Mouse (Mus musculus): ENCODE measurements around the gene Lrrc75a.

The Lrrc75a gene

GRCm38 (mm10) chr11:62621586-62622283 lies 26.6 kb downstream of the Lrrc75a start:
- intact Hi-C loops (cut with DNase I) = no loop called here

GRCm38 (mm10) chr11:62621079-62621478 lies 27.2 kb downstream of the Lrrc75a start:
- intact Hi-C loops (cut with DNase I) = no loop called here

GRCm38 (mm10) chr11:62615456-62615855 lies 32.9 kb downstream of the Lrrc75a start:
- intact Hi-C loops (cut with DNase I) = loop anchor here (5.0 kb wide), 1 partner anchor 37 kb away; no protein-coding TSS in a partner anchor

GRCm38 (mm10) chr11:62614876-62615410 lies 33.4 kb downstream of the Lrrc75a start:
- intact Hi-C loops (cut with DNase I) = loop anchor here (5.0 kb wide), 1 partner anchor 37 kb away; no protein-coding TSS in a partner anchor

GRCm38 (mm10) chr11:62613657-62614365 lies 34.5 kb downstream of the Lrrc75a start:
- intact Hi-C loops (cut with DNase I) = loop anchor here (2.0 kb wide), 1 partner anchor 63 kb away; no protein-coding TSS in a partner anchor

GRCm38 (mm10) chr11:62612604-62613003 lies 35.7 kb downstream of the Lrrc75a start:
- intact Hi-C loops (cut with DNase I) = loop anchor here (2.0 kb wide), 1 partner anchor 64 kb away; no protein-coding TSS in a partner anchor

- intact Hi-C loops (cut with DNase I) = no loop called here
These were observed 38.0 kb downstream of the Lrrc75a start for GRCm38 (mm10) chr11:62610304-62610703.

- intact Hi-C loops (cut with DNase I) = no loop called here
These were observed 39.3 kb downstream of the Lrrc75a start for GRCm38 (mm10) chr11:62608826-62609675.

- intact Hi-C loops (cut with DNase I) = no loop called here
These were observed 40.4 kb downstream of the Lrrc75a start for GRCm38 (mm10) chr11:62607952-62608201.

- intact Hi-C loops (cut with DNase I) = no loop called here
These were observed 41.0 kb downstream of the Lrrc75a start for GRCm38 (mm10) chr11:62607170-62607951.

- intact Hi-C loops (cut with DNase I) = no loop called here
These were observed 41.8 kb downstream of the Lrrc75a start for GRCm38 (mm10) chr11:62606299-62607169.

GRCm38 (mm10) chr11:62605619-62606298 lies 42.6 kb downstream of the Lrrc75a start:
- intact Hi-C loops (cut with DNase I) = no loop called here

GRCm38 (mm10) chr11:62604886-62605618 lies 43.3 kb downstream of the Lrrc75a start:
- intact Hi-C loops (cut with DNase I) = loop anchor here (5.0 kb wide), 1 partner anchor 53 kb away; the partner anchor contains the start of gene Ubb

GRCm38 (mm10) chr11:62604123-62604706 lies 44.1 kb downstream of the Lrrc75a start:
- intact Hi-C loops (cut with DNase I) = loop anchor here (5.0 kb wide), 1 partner anchor 52 kb away; the partner anchor contains the start of gene Ubb

- intact Hi-C loops (cut with DNase I) = loop anchor here (5.0 kb wide), 1 partner anchor 51 kb away; the partner anchor contains the start of gene Ubb
These were observed 44.8 kb downstream of the Lrrc75a start for GRCm38 (mm10) chr11:62603312-62604056.

- intact Hi-C loops (cut with DNase I) = loop anchor here (5.0 kb wide), 1 partner anchor 50 kb away; the partner anchor contains the start of gene Ubb
These were observed 45.6 kb downstream of the Lrrc75a start for GRCm38 (mm10) chr11:62602619-62603311.
